Mouse (Mus musculus): ENCODE measurements at regions not wholly inside any gene's neighbourhood (a gene's known extent, or its start where the extent isn't known, plus 50 kb on each side); places are given as distances from the start of the nearest gene placed in this dataset.

DNA sequence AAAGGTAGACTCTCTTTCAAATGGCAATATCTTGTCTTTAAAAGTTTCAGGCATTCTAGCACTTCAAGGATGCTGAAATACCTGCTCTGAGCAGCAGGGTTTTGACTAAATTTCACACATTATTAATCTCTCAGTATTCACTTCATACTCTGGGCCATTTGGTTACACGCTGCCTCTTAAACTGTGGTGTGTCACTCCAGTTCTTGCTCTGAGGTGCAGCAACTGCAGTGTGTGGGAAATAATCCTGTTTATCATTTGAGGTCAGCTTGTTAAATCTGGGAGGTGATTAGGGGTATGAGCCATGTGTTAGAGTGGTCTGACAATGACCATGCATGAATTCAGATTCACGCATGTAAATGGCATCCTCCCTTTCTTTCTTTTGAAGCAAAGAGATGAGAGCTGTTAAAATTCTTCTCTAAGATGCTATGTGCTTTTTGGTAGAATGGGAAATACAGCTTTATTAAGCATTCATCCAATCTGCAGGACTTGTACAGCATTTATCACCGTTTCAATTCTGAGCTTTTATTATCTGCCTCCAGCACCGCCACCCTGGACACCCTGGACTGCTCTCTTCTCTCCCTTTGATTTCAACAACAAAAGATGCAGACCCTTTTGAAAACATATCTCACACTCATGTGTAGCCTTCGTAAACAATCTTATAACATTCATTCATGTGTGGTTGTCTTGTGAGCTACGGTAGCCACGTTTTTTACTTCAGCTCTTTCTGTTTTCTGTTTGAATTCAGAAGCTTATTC lies 362.4 kb upstream of the Gm38303 start:
- 52% methylated on average over 7 of the region's 7 CpGs for WGBS
- H3K4me2 ChIP-seq = no peak overlapping the region
- H3K9ac ChIP-seq = no peak overlapping the region
- H3K27ac ChIP-seq = no peak overlapping the region
- H3K9me3 ChIP-seq = no peaks in the 10 kb centered on the region
- no peaks in the 10 kb centered on the region for H3K36me3 ChIP-seq (replicated peaks)
- ATAC-seq (ENCODE audit: low FRiP score) = no peak
- peaks cover 10% of the 10 kb centered on the region; the same call in 1 of the 2 replicates for H3K4me1 ChIP-seq
- no peaks in the 10 kb centered on the region for H3K27me3 ChIP-seq
- no peak overlapping the region for H3K4me3 ChIP-seq (replicated peaks)

- H3K4me3 ChIP-seq (replicated peaks) = no peak overlapping the region
- no peak overlapping the region for H3K27ac ChIP-seq
- no peaks in the 10 kb centered on the region for H3K27me3 ChIP-seq
- no peak overlapping the region for H3K4me2 ChIP-seq
- no peaks in the 10 kb centered on the region for H3K36me3 ChIP-seq (replicated peaks)
- peak; percentile 49; the same call in 1 of the 2 replicates for ATAC-seq (ENCODE audit: low FRiP score)
- WGBS = 55% methylated on average over 4 of the region's 4 CpGs
- no peak overlapping the region for H3K9ac ChIP-seq
- H3K9me3 ChIP-seq = no peaks in the 10 kb centered on the region
- H3K4me1 ChIP-seq = peaks cover 5% of the 10 kb centered on the region
Measured at GRCm38 (mm10) chr3:10685501-10685951, 350.0 kb upstream of the Gm38303 start.

DNA sequence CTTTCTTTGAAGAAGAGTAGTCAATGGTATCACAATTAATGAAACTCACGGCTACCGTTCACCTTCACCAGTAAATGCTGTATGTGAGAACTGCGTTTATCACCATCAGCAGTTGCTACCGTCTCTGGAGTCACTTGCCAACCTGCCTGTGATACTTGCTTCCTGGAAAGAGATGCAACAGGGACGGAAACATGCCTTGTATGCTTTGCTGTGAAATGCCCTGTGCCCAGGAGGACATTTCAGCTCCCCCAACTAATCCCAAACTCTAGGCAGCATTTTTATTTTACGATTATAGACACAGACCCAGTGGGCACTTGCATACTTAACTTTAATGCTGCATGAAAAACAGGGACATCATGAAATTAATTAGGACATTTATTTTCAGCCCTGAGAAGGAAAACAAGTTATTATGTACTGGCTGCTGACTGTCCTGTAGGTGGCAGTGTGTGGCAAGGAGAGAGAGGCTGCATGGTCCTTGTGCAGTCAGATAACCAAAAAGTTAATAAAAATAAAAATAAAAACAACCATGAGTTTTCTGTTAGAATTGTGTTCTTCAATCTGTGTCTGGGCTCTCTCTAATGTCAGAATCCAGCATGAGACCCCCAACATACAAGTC lies 349.5 kb upstream of the Gm38303 start:
- Histone ChIP-seq H3K4me1 (peaks cover 5% of the 10 kb centered on the region), H3K9ac (no peak overlapping the region), H3K4me3 (replicated peaks) (no peak overlapping the region), H3K27me3 (no peaks in the 10 kb centered on the region), H3K9me3 (no peaks in the 10 kb centered on the region), H3K27ac (no peak overlapping the region), H3K36me3 (replicated peaks) (no peaks in the 10 kb centered on the region), H3K4me2 (no peak overlapping the region)
- 65% methylated on average over 6 of the region's 6 CpGs for WGBS
- peak; percentile 78; the same call in 1 of the 2 replicates for ATAC-seq (ENCODE audit: low FRiP score)

DNA sequence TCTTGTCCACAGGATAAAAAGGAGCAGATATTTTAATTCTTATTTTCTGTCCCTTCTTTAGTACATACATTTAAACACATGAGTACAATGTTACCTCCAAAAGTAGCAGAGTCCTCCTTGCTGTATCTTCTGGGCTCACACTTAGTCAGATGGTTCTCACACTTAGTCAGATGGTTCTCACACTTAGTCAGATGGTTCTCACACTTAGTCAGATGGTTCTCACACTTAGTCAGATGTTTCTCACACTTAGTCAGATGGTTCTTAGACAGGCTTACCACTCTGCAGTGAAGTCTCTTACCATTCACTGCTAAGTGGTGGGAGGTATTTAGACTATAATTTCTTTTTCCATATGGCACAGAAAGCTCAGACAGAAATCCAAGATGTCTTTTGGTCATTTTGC lies 346.5 kb upstream of the Gm38303 start:
- Histone ChIP-seq H3K27me3 (no peaks in the 10 kb centered on the region), H3K36me3 (replicated peaks) (no peaks in the 10 kb centered on the region), H3K9ac (no peak overlapping the region), H3K4me2 (no peak overlapping the region), H3K4me1 (peaks cover 5% of the 10 kb centered on the region), H3K4me3 (replicated peaks) (no peak overlapping the region), H3K9me3 (no peaks in the 10 kb centered on the region), H3K27ac (no peak overlapping the region)
- ATAC-seq (ENCODE audit: low FRiP score) = no peak

DNA sequence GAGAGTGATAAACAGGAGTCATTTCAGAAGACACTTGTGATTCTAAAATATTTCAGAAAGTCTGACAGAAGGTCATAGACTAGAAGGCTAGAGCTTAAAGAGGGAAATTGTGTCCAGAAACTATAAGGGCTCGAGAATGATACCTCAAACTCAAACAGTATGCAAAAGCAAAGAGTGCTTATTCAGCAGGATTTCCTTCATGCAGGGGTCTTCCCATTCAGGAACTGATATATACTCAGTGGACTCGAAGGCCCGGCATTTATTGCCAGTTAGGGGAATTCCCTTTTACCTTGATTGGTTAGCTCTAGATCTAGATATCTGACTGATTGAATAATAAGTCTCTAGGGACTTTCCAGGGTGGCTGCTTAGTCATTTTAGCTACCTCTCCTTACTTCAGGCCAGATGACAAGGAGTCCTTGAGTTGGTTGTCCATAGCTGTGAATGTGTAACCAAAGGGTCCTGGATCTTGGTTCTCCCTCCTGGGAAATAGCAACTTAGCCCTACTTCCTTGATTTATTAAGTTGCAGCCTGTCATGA lies 312.6 kb upstream of the Gm38303 start:
- no peaks in the 10 kb centered on the region for H3K36me3 ChIP-seq (replicated peaks)
- WGBS = 80% methylated on average over 3 of the region's 3 CpGs
- no peak for ATAC-seq (ENCODE audit: low FRiP score)
- no peak overlapping the region for H3K9ac ChIP-seq
- H3K27ac ChIP-seq = no peak overlapping the region
- H3K9me3 ChIP-seq = no peaks in the 10 kb centered on the region
- H3K4me3 ChIP-seq (replicated peaks) = no peak overlapping the region
- H3K4me1 ChIP-seq = no peaks in the 10 kb centered on the region
- no peak overlapping the region for H3K4me2 ChIP-seq
- H3K27me3 ChIP-seq = no peaks in the 10 kb centered on the region

All from forebrain, embryonic 12.5 days (tissue).